Mouse (Mus musculus) liver, adult 2 months (tissue): ENCODE measurements around the gene Slc24a2. TPM values are rescaled to one million over a fixed set of nuclear protein-coding genes. Genes with fewer than 3 reads are reported as not detected.

Experiments
- DNase-seq: peaks from one replicate; pipeline ENCODE4 v3.0.0-alpha.2; 2011; ENCODE audit warnings: low read depth, low spot score; ENCODE audit errors: extremely low read depth
- H3K27ac ChIP-seq: fragments of 200-500 bp; replicated peaks from 2 replicates; pipeline ENCODE4 v1.5.1; 2012; ENCODE audit warnings: low read depth, mild to moderate bottlenecking, control low read depth, inconsistent platforms, low read length; ENCODE audit not compliant: insufficient read depth
- H3K27me3 ChIP-seq: fragments of 200-500 bp; 2 replicates; pipeline ENCODE4 v1.6.1; 2012; ENCODE audit warnings: mild to moderate bottlenecking, moderate library complexity, low read length, inconsistent platforms; ENCODE audit not compliant: control insufficient read depth, insufficient read depth
- H3K36me3 ChIP-seq: fragments of 200-500 bp; 2 replicates; pipeline ENCODE4 v1.6.1; 2012; ENCODE audit warnings: low read length, inconsistent platforms; ENCODE audit not compliant: control insufficient read depth, insufficient read depth
- H3K4me1 ChIP-seq: fragments of 200-500 bp; 2 replicates; pipeline ENCODE4 v1.6.1; 2011; ENCODE audit warnings: low read length; ENCODE audit not compliant: control insufficient read depth, insufficient read depth
- H3K4me3 ChIP-seq: fragments of 200-500 bp; 2 replicates; pipeline ENCODE4 v1.5.1; 2011; ENCODE audit warnings: low read depth, mild to moderate bottlenecking, control low read depth, low read length, moderate library complexity; ENCODE audit not compliant: insufficient read depth
- H3K79me2 ChIP-seq: fragments of 200-500 bp; 2 replicates; pipeline ENCODE4 v1.6.1; 2012; ENCODE audit warnings: inconsistent platforms, mild to moderate bottlenecking, low read length, moderate library complexity; ENCODE audit not compliant: control insufficient read depth, insufficient read depth
- H3K9ac ChIP-seq: fragments of 200-500 bp; 2 replicates; pipeline ENCODE4 v1.6.1; 2012; ENCODE audit warnings: low read depth, mild to moderate bottlenecking, control low read depth, inconsistent platforms, low read length
- CTCF ChIP-seq: fragments of 200-500 bp; IDR thresholded peaks from 2 replicates; pipeline ENCODE4 v1.5.1; 2011; ENCODE audit warnings: low read depth, low read length, control low read depth
- POLR2A ChIP-seq: fragments of 200-500 bp; IDR thresholded peaks from 2 replicates; pipeline ENCODE4 v1.6.1; 2011; ENCODE audit warnings: low read length, control low read depth; ENCODE audit not compliant: insufficient read depth; ENCODE audit errors: extremely low read depth
- WGBS: fragments of 180-500 bp; shearing (Covaris S2); methylation state at CpG from one replicate; pipeline ENCODE4 v1.1.7; 2018; 5-methylcytosine and 5-hydroxymethylcytosine counted together
- polyA plus RNA-seq: library from polyadenylated mRNA; depleted of rRNA; stranded (reverse); fragments of >200 nt; gene quantifications from 2 replicates; pipeline ENCODE4 v1.2.3, GENCODE M21; 2012
- total RNA-seq: library from RNA; depleted of rRNA; stranded (reverse); fragments of >200 nt; gene quantifications from 2 replicates; pipeline ENCODE4 v1.2.3, GENCODE M21; 2014

Slc24a2 gene
- total and polyA plus RNA-seq, 2 experiments = not detected

DNA sequence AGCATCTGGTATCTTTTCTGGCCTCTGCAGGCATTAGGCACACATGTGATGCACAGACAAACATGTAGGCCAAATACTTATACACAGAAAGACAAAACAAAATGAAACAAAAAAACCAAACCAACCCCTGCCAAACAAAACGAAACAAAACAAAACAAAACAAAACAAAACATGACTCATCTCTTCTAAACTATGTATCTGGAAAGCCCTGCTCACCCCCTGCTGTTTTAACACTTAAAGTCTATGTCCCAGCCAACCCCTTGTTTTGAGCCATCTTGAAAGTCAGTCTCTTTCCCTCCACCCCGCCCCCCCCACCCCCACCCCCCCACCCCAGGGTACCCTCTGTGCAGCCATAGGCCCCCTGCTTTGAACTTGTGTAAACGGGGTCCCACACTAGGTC lies 293.6 kb downstream of the Slc24a2 start:
- Histone ChIP-seq H3K9ac (no peak overlapping the region), H3K27me3 (no peaks in the 10 kb centered on the region), H3K4me1 (no peaks in the 10 kb centered on the region), H3K79me2 (no peaks in the 10 kb centered on the region), H3K27ac (no peak overlapping the region), H3K4me3 (no peak overlapping the region), H3K36me3 (no peaks in the 10 kb centered on the region)
- no peak for DNase-seq
- WGBS = 67% methylated on average over 3 of the region's 3 CpGs
- TF ChIP-seq POLR2A (no peak), CTCF (no peak)

DNA sequence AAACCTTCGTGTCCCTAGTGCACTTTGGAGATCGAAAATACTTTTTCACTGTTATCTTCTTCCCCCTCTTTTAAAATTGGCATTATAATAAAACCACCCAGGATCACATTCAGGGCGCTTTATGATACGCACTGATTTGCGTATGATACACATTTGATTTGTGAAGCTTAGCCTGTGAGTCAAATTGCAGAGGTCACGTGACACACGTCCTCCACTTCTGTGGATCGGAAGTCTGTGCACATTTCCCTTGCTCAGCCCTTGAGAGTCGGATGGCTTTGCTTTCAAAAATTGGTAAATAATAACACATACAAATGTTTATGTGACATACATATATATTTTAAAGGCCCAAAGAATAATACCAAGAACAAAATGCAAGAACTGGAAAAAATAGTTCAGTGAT lies 294.1 kb downstream of the Slc24a2 start:
- TF ChIP-seq CTCF (no peak), POLR2A (no peak)
- Histone ChIP-seq H3K4me1 (no peaks in the 10 kb centered on the region), H3K27ac (no peak overlapping the region), H3K9ac (no peak overlapping the region), H3K79me2 (no peaks in the 10 kb centered on the region), H3K4me3 (no peak overlapping the region), H3K36me3 (no peaks in the 10 kb centered on the region), H3K27me3 (no peaks in the 10 kb centered on the region)
- 94% methylated on average over 9 of the region's 9 CpGs for WGBS
- no peak for DNase-seq
